Mouse (Mus musculus) megakaryocyte, embryonic 14.5 days (primary cell): ENCODE measurements around the gene Akt1.

Experiments
- FLI1 ChIP-seq: IDR thresholded peaks from 2 replicates; pipeline ENCODE4 v1.6.1; 2012; ENCODE audit warnings: low read length, inconsistent platforms, mixed read lengths
- GATA1 ChIP-seq: IDR thresholded peaks from 3 replicates; pipeline ENCODE4 v1.6.1; 2012; ENCODE audit warnings: mixed read lengths, low read length, inconsistent platforms, borderline replicate concordance

GRCm38 (mm10) chr12:112651778-112652439 lies 22.8 kb downstream of the Akt1 start:
- TF ChIP-seq GATA1 (no peak), FLI1 (no peak)
